Mouse (Mus musculus): ENCODE results near the gene Rln1. TPM values are rescaled to one million over a fixed set of nuclear protein-coding genes. Genes with fewer than 3 reads are reported as not detected.

Gene Rln1
- polyA plus RNA-seq, 1 experiment from 2014 or later: 0.96 TPM

GRCm38 (mm10) chr19:29350991-29351390 lies 16.5 kb upstream of the Rln1 start:
- no peaks in the 10 kb centered on the region for H3K4me1 ChIP-seq (ENCODE audit: control insufficient read depth, insufficient read depth, low read length)
- WGBS: 59% methylated on average over 5 of the region's 5 CpGs
- no peak overlapping the region for H3K9ac ChIP-seq (ENCODE audit: low read depth, low read length)
- H3K9me3 ChIP-seq (ENCODE audit: control insufficient read depth, low read length): no peaks in the 10 kb centered on the region
- H3K36me3 ChIP-seq (ENCODE audit: control insufficient read depth, insufficient read depth, low read length): peaks cover 17% of the 10 kb centered on the region
- no peak overlapping the region for H3K27ac ChIP-seq (replicated peaks; ENCODE audit: low read depth, low read length)
- no peak for ATAC-seq (ENCODE audit: low read depth)
- no peaks in the 10 kb centered on the region for H3K27me3 ChIP-seq (replicated peaks; ENCODE audit: control insufficient read depth, insufficient read depth, low read length)
- H3K4me2 ChIP-seq (ENCODE audit: low read depth, low read length): no peak overlapping the region
- no peak overlapping the region for H3K4me3 ChIP-seq (ENCODE audit: low read depth, low read length)
- no peak for DNase-seq (ENCODE audit: low spot score)

- WGBS: 67% methylated on average over 6 of the region's 6 CpGs
- DNase-seq (ENCODE audit: low spot score): no peak
Measured at GRCm38 (mm10) chr19:29345636-29346035, 11.2 kb upstream of the Rln1 start.

GRCm38 (mm10) chr19:29344868-29345267 lies 10.4 kb upstream of the Rln1 start:
- no peaks in the 10 kb centered on the region for H3K27me3 ChIP-seq (replicated peaks; ENCODE audit: control insufficient read depth, insufficient read depth, low read length)
- no peak overlapping the region for H3K9ac ChIP-seq (ENCODE audit: low read depth, low read length)
- peaks cover 7% of the 10 kb centered on the region; the same call in 1 of the 2 replicates for H3K36me3 ChIP-seq (ENCODE audit: control insufficient read depth, insufficient read depth, low read length)
- H3K9me3 ChIP-seq (ENCODE audit: control insufficient read depth, low read length): no peaks in the 10 kb centered on the region
- H3K4me1 ChIP-seq (ENCODE audit: control insufficient read depth, insufficient read depth, low read length): no peaks in the 10 kb centered on the region
- ATAC-seq (ENCODE audit: low read depth) (no peak), DNase-seq (ENCODE audit: low spot score) (no peak)
- no peak overlapping the region for H3K4me2 ChIP-seq (ENCODE audit: low read depth, low read length)
- no peak overlapping the region for H3K4me3 ChIP-seq (ENCODE audit: low read depth, low read length)
- H3K27ac ChIP-seq (replicated peaks; ENCODE audit: low read depth, low read length): no peak overlapping the region

More at GRCm38 (mm10) chr19:29345636-29346035, 11.2 kb upstream of the Rln1 start:
- Histone ChIP-seq H3K27ac (replicated peaks; ENCODE audit: low read depth, low read length) (no peak overlapping the region), H3K9me3 (ENCODE audit: control insufficient read depth, low read length) (no peaks in the 10 kb centered on the region), H3K36me3 (ENCODE audit: control insufficient read depth, insufficient read depth, low read length) (peaks cover 12% of the 10 kb centered on the region), H3K27me3 (replicated peaks; ENCODE audit: control insufficient read depth, insufficient read depth, low read length) (no peaks in the 10 kb centered on the region), H3K4me1 (ENCODE audit: control insufficient read depth, insufficient read depth, low read length) (no peaks in the 10 kb centered on the region), H3K9ac (ENCODE audit: low read depth, low read length) (no peak overlapping the region), H3K4me3 (ENCODE audit: low read depth, low read length) (no peak overlapping the region), H3K4me2 (ENCODE audit: low read depth, low read length) (no peak overlapping the region)
- ATAC-seq (ENCODE audit: low read depth): no peak

GRCm38 (mm10) chr19:29342281-29342680 lies 7.8 kb upstream of the Rln1 start:
- Histone ChIP-seq H3K27ac (replicated peaks; ENCODE audit: low read depth, low read length) (no peak overlapping the region), H3K4me2 (ENCODE audit: low read depth, low read length) (no peak overlapping the region), H3K9me3 (ENCODE audit: control insufficient read depth, low read length) (no peaks in the 10 kb centered on the region), H3K27me3 (replicated peaks; ENCODE audit: control insufficient read depth, insufficient read depth, low read length) (no peaks in the 10 kb centered on the region), H3K9ac (ENCODE audit: low read depth, low read length) (no peak overlapping the region), H3K36me3 (ENCODE audit: control insufficient read depth, insufficient read depth, low read length) (no peaks in the 10 kb centered on the region), H3K4me1 (ENCODE audit: control insufficient read depth, insufficient read depth, low read length) (no peaks in the 10 kb centered on the region), H3K4me3 (ENCODE audit: low read depth, low read length) (no peak overlapping the region)
- no peak for ATAC-seq (ENCODE audit: low read depth)
- WGBS: 83% methylated on average over 6 of the region's 6 CpGs
- no peak for DNase-seq (ENCODE audit: low spot score)

- Histone ChIP-seq H3K9me3 (ENCODE audit: control insufficient read depth, low read length) (no peaks in the 10 kb centered on the region), H3K4me1 (ENCODE audit: control insufficient read depth, insufficient read depth, low read length) (no peaks in the 10 kb centered on the region), H3K9ac (ENCODE audit: low read depth, low read length) (no peak overlapping the region), H3K27me3 (replicated peaks; ENCODE audit: control insufficient read depth, insufficient read depth, low read length) (no peaks in the 10 kb centered on the region), H3K4me2 (ENCODE audit: low read depth, low read length) (no peak overlapping the region), H3K27ac (replicated peaks; ENCODE audit: low read depth, low read length) (no peak overlapping the region), H3K36me3 (ENCODE audit: control insufficient read depth, insufficient read depth, low read length) (no peaks in the 10 kb centered on the region), H3K4me3 (ENCODE audit: low read depth, low read length) (no peak overlapping the region)
- ATAC-seq (ENCODE audit: low read depth) (no peak), DNase-seq (ENCODE audit: low spot score) (no peak)
- WGBS: 71% methylated on average over 4 of the region's 4 CpGs
Measured at GRCm38 (mm10) chr19:29341029-29341428, 6.6 kb upstream of the Rln1 start.

GRCm38 (mm10) chr19:29336624-29337023 lies 2.2 kb upstream of the Rln1 start:
- H3K9ac ChIP-seq (ENCODE audit: low read depth, low read length): no peak overlapping the region
- DNase-seq (ENCODE audit: low spot score) (no peak), ATAC-seq (ENCODE audit: low read depth) (no peak)
- 80% methylated on average over 2 of the region's 2 CpGs for WGBS
- no peak overlapping the region for H3K4me3 ChIP-seq (ENCODE audit: low read depth, low read length)
- no peak overlapping the region for H3K4me2 ChIP-seq (ENCODE audit: low read depth, low read length)
- no peak overlapping the region for H3K27ac ChIP-seq (replicated peaks; ENCODE audit: low read depth, low read length)
- no peaks in the 10 kb centered on the region for H3K36me3 ChIP-seq (ENCODE audit: control insufficient read depth, insufficient read depth, low read length)
- H3K9me3 ChIP-seq (ENCODE audit: control insufficient read depth, low read length): no peaks in the 10 kb centered on the region
- H3K4me1 ChIP-seq (ENCODE audit: control insufficient read depth, insufficient read depth, low read length): peaks cover 6% of the 10 kb centered on the region; the same call in 1 of the 2 replicates
- peaks cover 3% of the 10 kb centered on the region; the same call in 1 of the 2 replicates for H3K27me3 ChIP-seq (replicated peaks; ENCODE audit: control insufficient read depth, insufficient read depth, low read length)

GRCm38 (mm10) chr19:29326822-29327552 lies 7.5 kb downstream of the Rln1 start:
- Histone ChIP-seq H3K4me1 (ENCODE audit: control insufficient read depth, insufficient read depth, low read length) (no peaks in the 10 kb centered on the region; the same call in 1 of the 2 replicates), H3K27me3 (replicated peaks; ENCODE audit: control insufficient read depth, insufficient read depth, low read length) (no peaks in the 10 kb centered on the region), H3K9ac (ENCODE audit: low read depth, low read length) (no peak overlapping the region), H3K9me3 (ENCODE audit: control insufficient read depth, low read length) (no peaks in the 10 kb centered on the region), H3K4me3 (ENCODE audit: low read depth, low read length) (no peak overlapping the region), H3K27ac (replicated peaks; ENCODE audit: low read depth, low read length) (no peak overlapping the region), H3K36me3 (ENCODE audit: control insufficient read depth, insufficient read depth, low read length) (no peaks in the 10 kb centered on the region), H3K4me2 (ENCODE audit: low read depth, low read length) (no peak overlapping the region)
- DNase-seq (ENCODE audit: low spot score) (no peak), ATAC-seq (ENCODE audit: low read depth) (no peak)
- WGBS: 79% methylated on average over 13 of the region's 13 CpGs

- Histone ChIP-seq H3K36me3 (ENCODE audit: control insufficient read depth, insufficient read depth, low read length) (no peaks in the 10 kb centered on the region), H3K9ac (ENCODE audit: low read depth, low read length) (no peak overlapping the region), H3K4me2 (ENCODE audit: low read depth, low read length) (no peak overlapping the region), H3K4me1 (ENCODE audit: control insufficient read depth, insufficient read depth, low read length) (no peaks in the 10 kb centered on the region; the same call in 1 of the 2 replicates), H3K4me3 (ENCODE audit: low read depth, low read length) (no peak overlapping the region), H3K9me3 (ENCODE audit: control insufficient read depth, low read length) (no peaks in the 10 kb centered on the region), H3K27ac (replicated peaks; ENCODE audit: low read depth, low read length) (no peak overlapping the region), H3K27me3 (replicated peaks; ENCODE audit: control insufficient read depth, insufficient read depth, low read length) (no peaks in the 10 kb centered on the region)
- DNase-seq (ENCODE audit: low spot score) (no peak), ATAC-seq (ENCODE audit: low read depth) (no peak)
- WGBS: 87% methylated on average over 4 of the region's 4 CpGs
Measured at GRCm38 (mm10) chr19:29326396-29326795, 8.1 kb downstream of the Rln1 start.

- DNase-seq (ENCODE audit: low spot score) (no peak), ATAC-seq (ENCODE audit: low read depth) (no peak)
- Histone ChIP-seq H3K27ac (replicated peaks; ENCODE audit: low read depth, low read length) (no peak overlapping the region), H3K36me3 (ENCODE audit: control insufficient read depth, insufficient read depth, low read length) (no peaks in the 10 kb centered on the region), H3K4me2 (ENCODE audit: low read depth, low read length) (peak overlapping the region; percentile 68), H3K9ac (ENCODE audit: low read depth, low read length) (no peak overlapping the region), H3K27me3 (replicated peaks; ENCODE audit: control insufficient read depth, insufficient read depth, low read length) (no peaks in the 10 kb centered on the region), H3K4me3 (ENCODE audit: low read depth, low read length) (peak overlapping the region; percentile 41), H3K9me3 (ENCODE audit: control insufficient read depth, low read length) (no peaks in the 10 kb centered on the region), H3K4me1 (ENCODE audit: control insufficient read depth, insufficient read depth, low read length) (no peaks in the 10 kb centered on the region; the same call in 1 of the 2 replicates)
- 54% methylated on average over 9 of the region's 9 CpGs for WGBS
Measured at GRCm38 (mm10) chr19:29325852-29326180, 8.7 kb downstream of the Rln1 start.

Measured in embryonic facial prominence, embryonic 14.5 days (tissue).